Mouse (Mus musculus): Measurements from ENCODE around the gene Olfr1448.
"Not testable (repeated sequence)": the region's sequence is repeated elsewhere in the genome, so short reads cannot be mapped to it uniquely, and the experiment has no call there.

Gene Olfr1448

GRCm38 (mm10) chr19:12924319-12924718 is at the start of gene Olfr1448:
Gene Olfr1448 (minus strand): TSS chr19:12924419.
- Histone ChIP-seq H3K27me3 (ENCODE audit: insufficient read depth, low read length) (no peaks in the 10 kb centered on the region), H3K4me1 (replicated peaks; ENCODE audit: low read depth, low read length) (no peaks in the 10 kb centered on the region), H3K36me3 (ENCODE audit: insufficient read depth, low read length) (no peaks in the 10 kb centered on the region), H3K4me3 (replicated peaks; ENCODE audit: low read length) (no peak within 1 kb of the TSS), H3K9me3 (ENCODE audit: low read length) (no peaks in the 10 kb centered on the region)
- no peak for TF ChIP-seq POU5F1 (IDR thresholded peaks at IDR 0.05; ENCODE audit: borderline replicate concordance, low read length)
- TF ChIP-seq NANOG (IDR thresholded peaks at IDR 0.05; ENCODE audit: borderline replicate concordance, low read length): no peak
- TF ChIP-seq CTCF (conservative IDR thresholded peaks at IDR 0.05; ENCODE audit: low read length): no peak

GRCm38 (mm10) chr19:12970082-12970481 is 45.9 kb upstream of the Olfr1448 start:
- H3K27me3 ChIP-seq (ENCODE audit: insufficient read depth, low read length); H3K4me3 ChIP-seq (replicated peaks; ENCODE audit: low read length); H3K4me1 ChIP-seq (replicated peaks; ENCODE audit: low read depth, low read length); H3K36me3 ChIP-seq (ENCODE audit: insufficient read depth, low read length): not testable (repeated sequence)
- H3K9me3 ChIP-seq (ENCODE audit: low read length): peaks cover 30% of the 10 kb centered on the region

DNA sequence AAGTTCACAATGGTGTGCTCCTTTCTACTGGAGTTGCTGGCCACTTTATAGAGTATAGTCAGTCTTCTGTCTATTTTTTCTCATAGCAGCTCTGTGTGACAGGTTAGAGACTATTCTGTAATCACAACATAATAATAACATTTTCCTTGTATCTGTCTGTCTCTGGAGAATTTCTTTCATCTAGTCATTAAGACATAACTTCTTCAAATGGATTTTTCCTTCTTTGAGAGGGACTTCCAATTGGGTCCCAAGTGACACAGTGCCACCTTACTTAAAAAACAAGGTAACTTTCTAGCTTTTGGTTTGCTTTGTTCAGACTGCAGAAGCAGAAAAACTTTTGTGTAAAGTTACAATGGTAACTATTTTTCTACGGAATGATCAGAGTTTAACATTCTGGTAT is 25.7 kb upstream of the Olfr1448 start, which contains the start of gene Olfr1450:
Gene Olfr1450 (plus strand): TSS at position 301 of the 400 bp plus-strand sequence.
- H3K4me1 ChIP-seq (replicated peaks; ENCODE audit: low read depth, low read length): no peaks in the 10 kb centered on the region
- H3K9me3 ChIP-seq (ENCODE audit: low read length): peaks cover 27% of the 10 kb centered on the region
- no peaks in the 10 kb centered on the region for H3K36me3 ChIP-seq (ENCODE audit: insufficient read depth, low read length)
- H3K27me3 ChIP-seq (ENCODE audit: insufficient read depth, low read length): no peaks in the 10 kb centered on the region
- no peak within 1 kb of the TSS for H3K4me3 ChIP-seq (replicated peaks; ENCODE audit: low read length)
- TF ChIP-seq NANOG (IDR thresholded peaks at IDR 0.05; ENCODE audit: borderline replicate concordance, low read length) (no peak), POU5F1 (IDR thresholded peaks at IDR 0.05; ENCODE audit: borderline replicate concordance, low read length) (no peak), CTCF (conservative IDR thresholded peaks at IDR 0.05; ENCODE audit: low read length) (no peak)

GRCm38 (mm10) chr19:12930540-12930939 is 6.3 kb upstream of the Olfr1448 start, which contains the start of gene Olfr1449:
Gene Olfr1449 (plus strand): TSS chr19:12930840.
- Histone ChIP-seq H3K27me3 (ENCODE audit: insufficient read depth, low read length) (no peaks in the 10 kb centered on the region), H3K4me3 (replicated peaks; ENCODE audit: low read length) (no peak within 1 kb of the TSS), H3K36me3 (ENCODE audit: insufficient read depth, low read length) (no peaks in the 10 kb centered on the region), H3K4me1 (replicated peaks; ENCODE audit: low read depth, low read length) (no peaks in the 10 kb centered on the region), H3K9me3 (ENCODE audit: low read length) (no peaks in the 10 kb centered on the region)
- no peak for TF ChIP-seq POU5F1 (IDR thresholded peaks at IDR 0.05; ENCODE audit: borderline replicate concordance, low read length)
- TF ChIP-seq NANOG (IDR thresholded peaks at IDR 0.05; ENCODE audit: borderline replicate concordance, low read length): no peak
- no peak for TF ChIP-seq CTCF (conservative IDR thresholded peaks at IDR 0.05; ENCODE audit: low read length)

DNA sequence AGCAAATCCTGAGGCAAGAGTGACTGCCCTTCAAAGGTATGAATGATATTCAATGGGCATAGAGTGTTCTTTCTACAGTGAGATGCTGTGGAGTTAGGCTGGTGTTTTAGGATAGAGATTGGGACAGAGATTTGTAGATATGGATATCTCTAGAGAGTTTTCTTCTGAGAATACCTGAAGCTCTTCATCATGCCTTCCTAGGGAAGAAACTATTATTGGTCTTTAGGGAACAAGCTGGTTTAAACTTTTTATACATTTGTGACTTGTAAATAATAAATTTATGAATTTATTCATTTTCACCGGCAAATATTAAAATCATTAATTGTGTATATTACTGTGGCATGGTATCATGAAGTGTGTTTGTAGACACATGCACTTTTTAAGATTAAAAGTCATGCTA is 20.6 kb downstream of the Olfr1448 start, which contains the start of gene Olfr1447:
Gene Olfr1447 (minus strand): TSS at position 101 of the 400 bp plus-strand sequence.
- H3K27me3 ChIP-seq (ENCODE audit: insufficient read depth, low read length): no peaks in the 10 kb centered on the region
- H3K9me3 ChIP-seq (ENCODE audit: low read length): peaks cover 15% of the 10 kb centered on the region
- no peaks in the 10 kb centered on the region for H3K36me3 ChIP-seq (ENCODE audit: insufficient read depth, low read length)
- TF ChIP-seq CTCF (conservative IDR thresholded peaks at IDR 0.05; ENCODE audit: low read length) (no peak), POU5F1 (IDR thresholded peaks at IDR 0.05; ENCODE audit: borderline replicate concordance, low read length) (no peak), NANOG (IDR thresholded peaks at IDR 0.05; ENCODE audit: borderline replicate concordance, low read length) (no peak)
- H3K4me1 ChIP-seq (replicated peaks; ENCODE audit: low read depth, low read length): no peaks in the 10 kb centered on the region
- no peak within 1 kb of the TSS for H3K4me3 ChIP-seq (replicated peaks; ENCODE audit: low read length)

- no peaks in the 10 kb centered on the region for H3K4me1 ChIP-seq (replicated peaks; ENCODE audit: low read depth, low read length)
- no peaks in the 10 kb centered on the region for H3K27me3 ChIP-seq (ENCODE audit: insufficient read depth, low read length)
- no peaks in the 10 kb centered on the region for H3K36me3 ChIP-seq (ENCODE audit: insufficient read depth, low read length)
- H3K9me3 ChIP-seq (ENCODE audit: low read length): peaks cover 20% of the 10 kb centered on the region
- no peak within 1 kb of the TSS for H3K4me3 ChIP-seq (replicated peaks; ENCODE audit: low read length)
- no peak for TF ChIP-seq NANOG (IDR thresholded peaks at IDR 0.05; ENCODE audit: borderline replicate concordance, low read length)
- no peak for TF ChIP-seq POU5F1 (IDR thresholded peaks at IDR 0.05; ENCODE audit: borderline replicate concordance, low read length)
- TF ChIP-seq CTCF (conservative IDR thresholded peaks at IDR 0.05; ENCODE audit: low read length): no peak
These were observed 30.8 kb downstream of the Olfr1448 start, which contains the start of gene Olfr1446 for GRCm38 (mm10) chr19:12893424-12893823. Gene Olfr1446 (minus strand): TSS chr19:12893524.

DNA sequence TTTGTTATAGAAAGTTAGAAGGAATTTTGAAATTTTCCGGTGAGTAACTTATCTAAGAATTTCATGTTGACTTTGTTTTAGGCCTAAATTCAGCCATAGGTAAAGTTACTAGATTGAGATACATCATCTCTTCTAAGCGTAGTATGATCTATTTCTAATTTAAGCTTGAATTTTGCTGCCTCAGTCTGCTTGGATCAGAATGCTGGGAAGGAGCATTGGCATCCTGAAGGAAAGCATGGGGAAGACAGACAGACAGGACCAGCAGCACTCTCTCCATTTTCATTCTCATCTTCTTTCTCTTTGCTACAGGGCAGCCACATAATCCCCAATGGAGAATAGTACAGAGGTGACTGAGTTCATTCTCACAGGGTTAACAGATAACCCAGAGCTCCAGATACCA is 40.7 kb downstream of the Olfr1448 start, which contains the start of gene Olfr1445:
Gene Olfr1445 (plus strand): TSS at position 301 of the 400 bp plus-strand sequence.
- no peaks in the 10 kb centered on the region for H3K9me3 ChIP-seq (ENCODE audit: low read length)
- no peak for TF ChIP-seq CTCF (conservative IDR thresholded peaks at IDR 0.05; ENCODE audit: low read length)
- no peak for TF ChIP-seq NANOG (IDR thresholded peaks at IDR 0.05; ENCODE audit: borderline replicate concordance, low read length)
- TF ChIP-seq POU5F1 (IDR thresholded peaks at IDR 0.05; ENCODE audit: borderline replicate concordance, low read length): no peak
- H3K4me1 ChIP-seq (replicated peaks; ENCODE audit: low read depth, low read length): no peaks in the 10 kb centered on the region
- H3K36me3 ChIP-seq (ENCODE audit: insufficient read depth, low read length): no peaks in the 10 kb centered on the region
- no peaks in the 10 kb centered on the region for H3K27me3 ChIP-seq (ENCODE audit: insufficient read depth, low read length)
- no peak within 1 kb of the TSS for H3K4me3 ChIP-seq (replicated peaks; ENCODE audit: low read length)
